Mouse (Mus musculus): ENCODE results near the gene Tti1.

GRCm38 (mm10) chr2:158071633-158071995, 43.4 kb upstream of the Tti1 start:
- no peak for TF ChIP-seq POLR2A (IDR thresholded peaks at IDR 0.05; ENCODE audit: extremely low read depth, insufficient read depth, low read length)
- no peak for TF ChIP-seq CTCF (IDR thresholded peaks at IDR 0.05; ENCODE audit: extremely low read depth, insufficient read depth, low read length)
